Mouse (Mus musculus) layer of hippocampus, postnatal 10 days (tissue): ENCODE data around the gene Cryab. TPM values are rescaled to one million over a fixed set of nuclear protein-coding genes. Genes with fewer than 3 reads are reported as not detected.

Experiments
- DNase-seq, 2 experiments: peaks; one replicate each; pipeline ENCODE4 v3.0.0; 2021; ENCODE audit warnings: low spot score in 2 of 2
- total RNA-seq, 2 experiments: library from RNA; stranded (reverse); gene quantifications; 2 replicates each; pipeline ENCODE4 v1.2.3; 2021

Cryab gene
- total RNA-seq, 2 experiments from 2014 or later = 43.1 to 44.7 TPM

DNA sequence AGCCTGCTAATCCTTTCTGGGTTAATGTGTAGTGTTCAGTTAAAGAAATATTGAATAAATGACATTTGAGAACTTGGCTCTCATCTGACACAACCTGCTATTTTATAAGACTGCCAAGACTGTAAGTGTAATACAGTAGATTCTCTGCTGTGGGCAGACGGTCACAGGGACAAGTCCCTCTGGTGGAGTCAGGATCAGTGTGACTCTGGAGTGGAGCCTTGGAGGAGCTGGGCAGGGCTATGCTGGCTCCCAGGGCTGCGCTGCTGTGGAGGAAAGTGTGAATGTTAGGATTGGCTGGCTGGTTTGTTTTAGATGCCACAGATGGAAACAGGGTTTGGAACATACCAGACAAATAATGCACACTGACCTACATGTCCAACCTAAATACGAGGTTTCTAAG is 44.1 kb downstream of the Cryab start:
- no peak for DNase-seq

DNA sequence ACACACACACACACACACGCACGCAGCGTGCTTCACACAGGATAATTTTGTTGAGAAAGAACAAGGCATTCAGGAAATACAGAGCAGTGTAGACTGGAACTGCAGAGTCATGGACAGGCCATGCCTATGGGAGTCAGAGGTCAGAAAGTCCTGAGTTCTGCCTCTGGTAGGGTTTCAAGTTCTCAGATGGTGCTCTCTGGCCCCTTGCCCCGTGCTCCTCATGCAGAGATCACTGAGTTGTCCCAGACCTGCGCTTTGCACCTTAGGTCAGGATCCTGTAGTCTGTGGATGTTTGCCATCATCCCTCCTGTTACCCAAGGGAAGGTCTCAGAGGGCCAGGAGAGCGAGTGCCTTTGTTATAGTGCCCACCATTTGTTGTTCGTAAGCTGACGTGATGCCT is 45.7 kb downstream of the Cryab start:
- DNase-seq = no peak

DNA sequence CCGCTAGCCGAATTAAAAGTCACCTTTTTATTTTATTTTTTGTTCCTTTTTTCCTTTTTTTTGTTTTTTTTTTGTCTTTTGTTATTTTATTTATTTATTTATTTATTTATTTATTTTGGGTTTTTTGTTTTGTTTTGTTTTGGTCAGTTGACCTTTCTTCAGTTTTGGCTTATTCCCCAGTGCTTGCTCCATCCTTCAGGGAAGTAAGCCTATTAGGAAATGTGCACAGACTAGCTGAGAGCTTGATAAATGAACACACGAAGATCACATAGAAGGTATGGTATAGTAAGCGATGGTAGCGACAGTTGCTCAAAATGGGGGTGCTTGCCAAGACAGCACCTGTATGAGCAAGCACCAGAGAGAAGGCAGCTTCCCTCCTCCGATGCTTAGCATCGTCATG is 46.5 kb downstream of the Cryab start:
- DNase-seq = no peak

DNA sequence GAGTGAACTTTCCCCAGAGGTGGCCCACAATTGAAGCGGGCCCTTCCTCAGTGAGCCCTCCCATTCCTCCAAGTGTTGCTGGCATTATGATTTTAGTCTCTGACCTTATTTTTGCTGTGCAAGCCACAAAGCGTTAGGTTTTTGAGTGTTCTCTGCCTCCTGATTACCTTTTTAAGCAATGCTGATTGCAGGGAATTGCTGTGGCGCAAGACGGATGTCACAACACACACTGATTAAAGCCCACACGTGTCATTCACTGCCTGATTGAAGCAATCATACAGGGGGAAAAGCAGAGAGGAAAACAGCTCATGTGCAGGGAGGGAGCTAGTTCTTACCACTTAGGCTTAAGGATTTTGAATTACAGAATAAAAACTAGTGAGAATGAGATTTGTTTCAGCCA is 47.2 kb downstream of the Cryab start:
- DNase-seq = no peak

DNA sequence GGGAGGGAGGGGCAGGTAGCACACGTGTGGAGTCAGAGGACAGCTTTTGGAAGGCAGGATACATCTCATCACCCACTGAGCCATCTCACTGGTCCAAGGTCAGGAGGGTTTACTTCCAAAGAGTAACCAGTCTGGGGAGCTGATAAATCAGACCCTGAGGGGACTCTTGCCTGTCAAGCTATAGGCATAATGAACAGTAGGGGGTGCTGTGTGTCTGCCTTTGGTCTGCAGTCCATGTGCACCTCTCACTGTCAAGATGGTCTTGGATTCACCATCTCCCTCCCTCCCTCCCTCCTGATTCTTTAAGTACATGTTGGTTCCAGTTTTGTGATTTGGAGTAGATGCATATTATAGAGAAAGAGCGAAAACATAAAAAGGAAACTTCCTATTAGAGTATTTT is 49.9 kb downstream of the Cryab start:
- peak; percentile 39 to 46 for DNase-seq

DNA sequence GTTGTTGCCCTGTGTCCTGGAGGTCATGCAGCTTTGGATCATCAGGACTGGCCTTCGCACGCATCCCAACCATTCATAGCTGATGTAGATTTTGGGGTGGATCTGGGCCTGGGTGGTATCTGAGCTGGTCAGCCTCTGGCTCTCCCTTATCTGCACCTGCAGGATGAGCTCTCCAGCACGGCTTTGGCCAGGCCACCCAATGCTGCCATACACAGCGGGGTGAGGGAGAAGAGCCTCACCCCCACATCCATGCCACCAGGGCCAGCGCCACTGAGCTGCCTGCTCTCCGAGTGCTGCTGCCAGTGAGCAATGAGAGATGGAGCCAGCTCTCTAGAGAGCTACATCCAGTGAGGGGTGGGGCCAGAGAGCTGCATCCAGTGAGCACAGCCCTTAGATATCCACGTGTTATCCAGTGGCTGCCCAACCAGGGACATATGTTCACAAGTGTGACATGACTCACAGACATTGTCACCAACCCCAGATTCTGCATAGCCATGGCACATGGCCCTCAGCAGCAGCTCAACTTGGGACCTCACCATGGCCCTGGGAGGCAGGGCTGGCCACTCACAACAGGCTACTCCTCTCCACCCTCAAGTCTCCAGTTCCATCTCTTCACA is 52.0 kb downstream of the Cryab start:
- no peak for DNase-seq

Other genes with a start within 250 kb of the Cryab start
- 10 to 100 TPM; 38.2 to 42.9 TPM for gene Pts, start 222.6 kb upstream of the Cryab start, total RNA-seq
- 10 to 100 TPM; 23.8 to 27.2 TPM for gene Il18, start 196.5 kb upstream of the Cryab start, total RNA-seq
- 1 to 10 TPM; 1.9 to 2.0 TPM for gene Bco2, start 196.1 kb upstream of the Cryab start, total RNA-seq
- not detected for gene Tex12, start 190.0 kb upstream of the Cryab start, total RNA-seq
- 100 to 1,000 TPM; 140 to 155 TPM for gene Sdhd, start 147.5 kb upstream of the Cryab start, total RNA-seq
- 100 to 1,000 TPM; 217 to 234 TPM for gene Timm8b, start 147.4 kb upstream of the Cryab start, total RNA-seq
- 1 to 10 TPM; 1.9 to 3.1 TPM for gene Pih1d2, start 134.0 kb upstream of the Cryab start, total RNA-seq
- 10 to 100 TPM; 24.4 to 26.4 TPM for gene Nkapd1, start 133.9 kb upstream of the Cryab start, total RNA-seq
- 100 to 1,000 TPM; 128 to 140 TPM for gene Dlat, start 91.5 kb upstream of the Cryab start, total RNA-seq
- gene Dixdc1, start 11.8 kb upstream of the Cryab start, total RNA-seq = 10 to 100 TPM; 65.0 to 66.6 TPM
- gene 2310030G06Rik, start 4.8 kb upstream of the Cryab start, total RNA-seq = 1 to 10 TPM; 1.3 to 1.8 TPM
- gene Hspb2, start 1.0 kb downstream of the Cryab start, total RNA-seq = 1 to 10 TPM in 1 of 2 experiments, under 1 TPM in 1; 0.85 to 1.1 TPM
- 1 to 10 TPM; 5.5 to 6.2 TPM for gene Fdxacb1, start 16.9 kb downstream of the Cryab start, total RNA-seq
- gene Alg9, start 23.7 kb downstream of the Cryab start, total RNA-seq = 10 to 100 TPM; 35.3 to 35.6 TPM
- gene 1110032A03Rik, start 24.2 kb downstream of the Cryab start, total RNA-seq = 10 to 100 TPM; 25.8 to 29.4 TPM
- gene Ppp2r1b, start 94.0 kb downstream of the Cryab start, total RNA-seq = 10 to 100 TPM; 18.8 to 19.9 TPM